Mouse (Mus musculus): Measurements from ENCODE around the gene Grem2.

DNA sequence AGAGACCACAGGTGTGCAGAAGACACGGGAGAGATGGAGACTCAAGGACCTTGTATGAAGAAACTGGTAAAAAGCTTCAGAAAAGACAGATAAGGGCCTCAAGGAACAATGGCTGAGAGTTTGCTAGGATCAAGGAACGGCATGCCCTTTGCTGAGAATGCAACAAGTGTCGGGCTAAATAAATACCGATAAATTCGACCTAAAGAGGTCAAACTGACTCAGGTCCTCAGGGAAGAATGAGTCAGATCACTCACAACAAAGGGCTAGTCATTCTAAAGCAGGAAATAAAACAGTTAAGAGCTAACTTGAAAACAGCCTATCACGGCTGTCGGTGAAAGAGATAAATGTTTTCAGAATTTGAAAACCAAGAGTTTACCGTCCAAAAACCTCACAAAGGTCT lies 95.1 kb downstream of the Grem2 start:
- TF ChIP-seq CTCF (IDR thresholded peaks at IDR 0.05; ENCODE audit: control insufficient read depth, insufficient read depth, low read length): no peak
- TF ChIP-seq POLR2A (IDR thresholded peaks at IDR 0.05; ENCODE audit: borderline replicate concordance, control insufficient read depth, low read depth, low read length): no peak
